Mouse (Mus musculus): Measurements from ENCODE around the gene Palm. TPM values are rescaled to one million over a fixed set of nuclear protein-coding genes. Genes with fewer than 3 reads are reported as not detected.

Palm gene
- total RNA-seq, 1 experiment from 2014 or later, result 40.6 TPM

- no peak for ATAC-seq (ENCODE audit: extremely low read depth, insufficient number of reproducible peaks, low FRiP score, poor library complexity, severe bottlenecking)
These were observed 68.1 kb downstream of the Palm start for GRCm38 (mm10) chr10:79861230-79862048.

- no peak for ATAC-seq (ENCODE audit: extremely low read depth, insufficient number of reproducible peaks, low FRiP score, poor library complexity, severe bottlenecking)
These were observed 68.8 kb downstream of the Palm start for GRCm38 (mm10) chr10:79862049-79862788.

- no peak for ATAC-seq (ENCODE audit: extremely low read depth, insufficient number of reproducible peaks, low FRiP score, poor library complexity, severe bottlenecking)
These were observed 69.6 kb downstream of the Palm start for GRCm38 (mm10) chr10:79862925-79863324.

- ATAC-seq (ENCODE audit: extremely low read depth, insufficient number of reproducible peaks, low FRiP score, poor library complexity, severe bottlenecking), result no peak
These were observed 71.2 kb downstream of the Palm start for GRCm38 (mm10) chr10:79864351-79865188.

- ATAC-seq (ENCODE audit: extremely low read depth, insufficient number of reproducible peaks, low FRiP score, poor library complexity, severe bottlenecking), result no peak
These were observed 71.8 kb downstream of the Palm start for GRCm38 (mm10) chr10:79865189-79865601.

GRCm38 (mm10) chr10:79865801-79866295 is 72.5 kb downstream of the Palm start:
- no peak for ATAC-seq (ENCODE audit: extremely low read depth, insufficient number of reproducible peaks, low FRiP score, poor library complexity, severe bottlenecking)

GRCm38 (mm10) chr10:79866601-79867000 is 73.2 kb downstream of the Palm start:
- no peak for ATAC-seq (ENCODE audit: extremely low read depth, insufficient number of reproducible peaks, low FRiP score, poor library complexity, severe bottlenecking)

Other genes with a start within 250 kb of the Palm start
- gene Mier2, start 238.4 kb upstream of the Palm start, total RNA-seq (2017), result 18.9 and 21.2 TPM in 2 replicates
- gene Theg, start 206.2 kb upstream of the Palm start, total RNA-seq (2017), result not detected in 2 replicates
- not detected in 2 replicates for gene C2cd4c, start 179.5 kb upstream of the Palm start, total RNA-seq (2017)
- gene Shc2, start 155.7 kb upstream of the Palm start, total RNA-seq (2017), result not detected in 2 replicates
- not detected in 2 replicates for gene Odf3l2, start 147.8 kb upstream of the Palm start, total RNA-seq (2017)
- not detected in 2 replicates for gene Madcam1, start 129.0 kb upstream of the Palm start, total RNA-seq (2017)
- gene Tpgs1, start 124.2 kb upstream of the Palm start, total RNA-seq (2017), result 16.0 and 16.1 TPM in 2 replicates
- 90.5 and 95.5 TPM in 2 replicates for gene Cdc34, start 111.4 kb upstream of the Palm start, total RNA-seq (2017)
- 1.5 and 2.9 TPM in 2 replicates for gene Gzmm, start 104.6 kb upstream of the Palm start, total RNA-seq (2017)
- 105 and 111 TPM in 2 replicates for gene Bsg, start 89.1 kb upstream of the Palm start, total RNA-seq (2017)
- gene Hcn2, start 76.9 kb upstream of the Palm start, total RNA-seq (2017), result not detected in 2 replicates
- gene Polrmt, start 47.0 kb upstream of the Palm start, total RNA-seq (2017), result 21.9 and 24.6 TPM in 2 replicates
- not detected in 2 replicates for gene Fgf22, start 38.5 kb upstream of the Palm start, total RNA-seq (2017)
- gene Rnf126, start 26.6 kb upstream of the Palm start, total RNA-seq (2017), result 12.0 and 15.9 TPM in 2 replicates
- 1.0 and 2.6 TPM in 2 replicates for gene Fstl3, start 16.3 kb upstream of the Palm start, total RNA-seq (2017)
- gene Prss57, start 2.6 kb upstream of the Palm start, total RNA-seq (2017), result 1.1 and 1.2 TPM in 2 replicates
- gene Misp, start 27.4 kb downstream of the Palm start, total RNA-seq (2017), result 1.0 and 1.4 TPM in 2 replicates
- gene Ptbp1, start 60.9 kb downstream of the Palm start, total RNA-seq (2017), result 101 and 117 TPM in 2 replicates
- not detected in 2 replicates for gene Prtn3, start 80.9 kb downstream of the Palm start, total RNA-seq (2017)
- gene Plppr3, start 81.1 kb downstream of the Palm start, total RNA-seq (2017), result 0.93 and 1.7 TPM in 2 replicates
- gene Elane, start 92.7 kb downstream of the Palm start, total RNA-seq (2017), result not detected in 2 replicates
- not detected in 2 replicates for gene Cfd, start 97.3 kb downstream of the Palm start, total RNA-seq (2017)
- 14.0 and 15.0 TPM in 2 replicates for gene Med16, start 115.4 kb downstream of the Palm start, total RNA-seq (2017)
- not detected in 2 replicates for gene Gm26602, start 117.3 kb downstream of the Palm start, total RNA-seq (2017)
- 1.4 and 2.4 TPM in 2 replicates for gene Kiss1r, start 123.4 kb downstream of the Palm start, total RNA-seq (2017)
- 147 and 149 TPM in 2 replicates for gene R3hdm4, start 127.6 kb downstream of the Palm start, total RNA-seq (2017)
- gene Arid3a, start 133.5 kb downstream of the Palm start, total RNA-seq (2017), result 58.8 and 68.0 TPM in 2 replicates
- 11.4 and 15.9 TPM in 2 replicates for gene Wdr18, start 166.6 kb downstream of the Palm start, total RNA-seq (2017)
- not detected in 2 replicates for gene Grin3b, start 177.1 kb downstream of the Palm start, total RNA-seq (2017)
- 80.7 and 81.4 TPM in 2 replicates for gene Tmem259, start 190.8 kb downstream of the Palm start, total RNA-seq (2017)
- gene Cnn2, start 195.0 kb downstream of the Palm start, total RNA-seq (2017), result 284 and 308 TPM in 2 replicates
- gene Abca7, start 202.9 kb downstream of the Palm start, total RNA-seq (2017), result 45.9 and 53.7 TPM in 2 replicates
- gene Arhgap45, start 223.1 kb downstream of the Palm start, total RNA-seq (2017), result 695 and 736 TPM in 2 replicates
- gene Polr2e, start 246.2 kb downstream of the Palm start, total RNA-seq (2017), result 47.7 and 66.4 TPM in 2 replicates